Mouse (Mus musculus): ENCODE results near the gene Ubqlnl.
A peak's percentile ranks its signal among the peaks of the same experiment; 100 is the strongest.

Gene Ubqlnl

GRCm38 (mm10) chr7:104150456-104150855, at the start of gene Ubqlnl:
Gene Ubqlnl (minus strand): TSS chr7:104150556.
- DNase-seq (ENCODE audit: low read depth, low spot score), result no peak

- DNase-seq (ENCODE audit: low read depth, low spot score), result peak; percentile 82
These were observed 49.5 kb upstream of the Ubqlnl start for GRCm38 (mm10) chr7:104199822-104200221.

GRCm38 (mm10) chr7:104195885-104196284, 45.5 kb upstream of the Ubqlnl start, which contains the start of gene Olfr649:
Gene Olfr649 (minus strand): TSS chr7:104195985.
- DNase-seq (ENCODE audit: low read depth, low spot score), result no peak

DNA sequence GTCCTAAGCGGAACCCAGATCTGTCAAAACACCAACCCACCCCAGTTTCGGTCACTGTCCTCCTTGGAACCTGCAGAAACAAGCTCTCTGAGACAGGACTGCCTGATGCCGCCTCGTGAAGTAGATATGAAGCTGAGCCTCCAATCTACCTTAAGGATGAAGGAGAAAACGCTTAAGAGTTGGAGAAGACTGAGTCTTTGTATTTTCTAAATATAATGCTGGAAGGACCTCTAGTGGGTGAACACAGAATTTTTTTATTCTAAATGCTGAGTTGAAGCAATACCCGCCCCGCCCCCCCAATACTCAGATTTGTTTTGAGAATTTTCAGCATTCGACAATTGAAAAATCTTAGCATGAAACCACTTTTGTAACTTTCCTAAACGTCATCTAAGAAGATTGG, 40.9 kb upstream of the Ubqlnl start:
- DNase-seq (ENCODE audit: low read depth, low spot score), result no peak

- no peak for DNase-seq (ENCODE audit: low read depth, low spot score)
These were observed 32.9 kb upstream of the Ubqlnl start, which contains the start of gene Olfr648 for GRCm38 (mm10) chr7:104183292-104183691. Gene Olfr648 (minus strand): TSS chr7:104183392.

GRCm38 (mm10) chr7:104179074-104179473, 28.7 kb upstream of the Ubqlnl start:
- DNase-seq (ENCODE audit: low read depth, low spot score), result no peak

- no peak for DNase-seq (ENCODE audit: low read depth, low spot score)
These were observed 28.2 kb upstream of the Ubqlnl start for GRCm38 (mm10) chr7:104178422-104179054.

GRCm38 (mm10) chr7:104175085-104175484, 24.7 kb upstream of the Ubqlnl start:
- no peak for DNase-seq (ENCODE audit: low read depth, low spot score)

GRCm38 (mm10) chr7:104169634-104170204, 19.4 kb upstream of the Ubqlnl start:
- DNase-seq (ENCODE audit: low read depth, low spot score), result no peak

GRCm38 (mm10) chr7:104167105-104167504, 16.7 kb upstream of the Ubqlnl start:
- no peak for DNase-seq (ENCODE audit: low read depth, low spot score)

GRCm38 (mm10) chr7:104143179-104143578, 7.2 kb downstream of the Ubqlnl start, which contains the start of gene Ubqln3:
Gene Ubqln3 (minus strand): TSS chr7:104143279.
- no peak for DNase-seq (ENCODE audit: low read depth, low spot score)

- DNase-seq (ENCODE audit: low read depth, low spot score), result no peak
These were observed 13.1 kb downstream of the Ubqlnl start, which contains the start of gene Olfr643 for GRCm38 (mm10) chr7:104137305-104137704. Gene Olfr643 (minus strand): TSS chr7:104137405.

- DNase-seq (ENCODE audit: low read depth, low spot score), result no peak
These were observed 20.6 kb downstream of the Ubqlnl start, which contains the start of gene Ubqln5 for GRCm38 (mm10) chr7:104129726-104130125. Gene Ubqln5 (minus strand): TSS chr7:104129826.

- no peak for DNase-seq (ENCODE audit: low read depth, low spot score)
These were observed 45.7 kb downstream of the Ubqlnl start, which contains the start of gene Olfr646 for GRCm38 (mm10) chr7:104104757-104104972. Gene Olfr646 (plus strand): TSS chr7:104104873.

- DNase-seq (ENCODE audit: low read depth, low spot score), result no peak
These were observed 46.2 kb downstream of the Ubqlnl start for GRCm38 (mm10) chr7:104103913-104104756.

Data from R1 (cell line).